Mouse (Mus musculus) megakaryocyte, adult 5-6 weeks (primary cell): ENCODE results near the gene Fam228a. TPM values are rescaled to one million over a fixed set of nuclear protein-coding genes. Genes with fewer than 3 reads are reported as not detected.
"Not testable (repeated sequence)": the region's sequence is repeated elsewhere in the genome, so short reads cannot be mapped to it uniquely, and the experiment has no call there.

Experiments
- ATAC-seq: 2 replicates; pipeline ENCODE4 v1.8.0; 2016; ENCODE audit warnings: mild to moderate bottlenecking, inconsistent platforms; ENCODE audit not compliant: poor library complexity, severe bottlenecking
- total RNA-seq, 2 experiments: library from RNA; stranded (forward) in 1 of 2; stranded (reverse) in 1 of 2; fragments of 153-499, 151-499 nt in 1 of 2; fragments of 221-1000, 200-1000 nt in 1 of 2; gene quantifications; 2 replicates each; pipeline versions ENCODE4 v1.2.3 to v1.2.4; 2015 to 2017

Gene Fam228a
- total RNA-seq (2015), result not detected in 2 replicates
- not detected in 2 replicates for total RNA-seq (2017)

DNA sequence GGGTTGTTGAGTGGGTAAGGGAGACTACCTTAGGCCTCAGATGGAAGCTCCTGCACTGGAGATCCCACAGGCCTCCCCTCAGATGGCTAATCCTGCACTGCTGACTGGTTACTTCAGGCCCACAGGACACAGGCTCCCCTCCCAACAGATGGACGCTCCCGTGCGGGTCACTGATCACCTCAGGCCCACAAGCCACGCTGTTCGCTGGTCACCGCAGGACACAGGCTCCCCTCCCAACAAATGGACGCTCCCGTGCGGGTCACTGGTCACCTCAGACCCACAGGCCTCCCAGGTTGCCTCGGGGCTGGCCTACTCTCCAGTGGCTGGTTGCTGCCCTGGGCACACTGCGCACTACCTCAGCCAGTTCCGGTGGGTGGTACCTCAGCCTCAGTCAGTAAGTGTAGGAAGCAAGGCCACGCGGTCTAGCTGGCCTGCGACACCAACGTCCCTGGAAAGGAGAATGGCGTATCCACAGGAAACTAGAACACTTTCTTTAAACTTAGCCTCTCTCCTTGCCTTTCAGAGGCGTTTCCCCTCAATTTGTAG is at the start of gene Fam228a:
Gene Fam228a, minus strand, starts transcription at position 400 of the 546 bp plus-strand sequence.
- no peak for ATAC-seq

DNA sequence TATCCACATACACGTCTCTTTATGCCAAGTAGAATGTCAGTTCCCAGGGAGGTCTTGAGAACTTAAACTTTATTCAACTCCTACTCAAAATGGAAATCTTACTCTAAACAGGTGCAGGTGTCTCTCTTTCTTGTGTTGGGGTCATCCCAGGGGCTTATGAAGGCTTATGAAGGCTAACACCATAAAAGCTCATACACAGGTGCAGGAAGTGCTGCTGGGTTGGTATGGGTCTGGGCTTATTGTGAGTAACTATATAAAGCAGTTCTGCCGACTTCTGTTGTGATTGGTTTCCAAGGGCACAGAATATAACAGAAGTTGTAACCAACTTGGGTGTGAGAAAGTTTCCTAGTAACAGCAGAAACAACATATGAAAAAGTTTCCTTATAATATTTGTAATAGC is 46.2 kb upstream of the Fam228a start:
- ATAC-seq, result no peak

DNA sequence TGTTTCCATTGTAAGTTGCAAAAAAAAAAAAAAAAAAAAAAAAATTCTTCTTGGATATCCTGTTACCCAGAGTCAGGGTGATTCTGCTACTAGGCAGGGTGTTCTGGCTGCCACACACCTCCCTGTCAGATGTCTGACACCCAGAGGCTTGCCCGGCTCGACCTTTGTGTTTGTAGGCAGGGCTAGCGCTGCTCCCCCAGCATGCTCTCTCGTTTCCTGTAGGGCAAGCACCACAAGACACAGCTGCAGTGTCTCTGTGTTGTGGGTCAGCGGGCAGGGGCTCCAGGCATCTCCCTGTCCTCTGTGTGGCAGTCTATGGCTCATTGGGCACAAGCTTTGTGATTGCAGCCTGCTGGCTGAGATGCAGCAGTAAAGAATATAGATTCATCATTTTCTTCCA is 45.4 kb upstream of the Fam228a start:
- ATAC-seq, result no peak

DNA sequence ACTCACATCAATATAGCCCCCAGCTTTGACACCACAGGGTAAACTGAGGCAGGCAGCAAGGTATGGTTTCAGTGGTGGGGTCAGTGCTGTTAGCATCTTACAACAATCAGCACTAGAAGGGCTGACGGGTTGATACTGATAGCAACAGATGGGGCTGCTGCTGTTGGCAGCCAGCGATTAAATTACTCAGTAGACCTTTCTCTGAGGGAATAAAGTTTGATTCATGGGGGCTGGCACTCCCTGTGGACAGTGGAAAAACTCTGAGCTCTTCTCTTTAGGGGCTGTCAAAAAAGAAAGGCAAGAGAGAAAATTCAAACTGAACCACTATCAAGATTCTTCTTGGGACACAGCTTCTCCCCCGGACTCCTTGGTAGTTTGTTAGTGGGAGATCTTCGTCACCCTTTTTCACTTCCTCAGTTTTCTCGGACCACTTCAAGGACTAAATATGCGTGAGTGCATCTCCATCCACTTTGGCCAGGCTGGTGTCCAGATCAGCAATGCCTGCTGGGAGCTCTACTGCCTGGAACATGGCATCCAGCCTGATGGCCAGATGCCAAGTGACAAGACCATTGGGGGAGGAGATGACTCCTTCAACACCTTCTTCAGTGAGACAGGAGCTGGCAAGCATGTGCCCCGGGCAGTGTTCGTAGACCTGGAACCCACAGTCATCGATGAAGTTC is 43.6 kb upstream of the Fam228a start:
- ATAC-seq, result not testable (repeated sequence)

DNA sequence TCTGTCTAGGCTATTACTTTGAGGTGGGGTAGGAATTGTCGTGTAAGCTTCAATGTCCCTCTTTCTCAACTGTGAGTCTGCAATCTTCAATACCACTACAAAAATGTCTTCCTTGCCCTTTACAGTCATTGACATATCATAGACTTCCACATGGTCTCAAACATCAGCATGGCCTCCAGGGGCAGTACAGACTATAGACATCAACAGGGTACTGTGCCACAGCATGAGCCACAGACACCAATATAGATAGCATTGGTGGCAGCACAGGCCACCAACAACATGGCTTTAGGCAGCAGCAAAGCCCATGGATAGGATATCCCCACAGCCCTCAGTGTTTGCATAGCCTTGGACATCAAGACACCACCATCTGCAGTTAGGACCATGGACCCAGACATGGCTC is 43.0 kb upstream of the Fam228a start:
- ATAC-seq, result no peak

DNA sequence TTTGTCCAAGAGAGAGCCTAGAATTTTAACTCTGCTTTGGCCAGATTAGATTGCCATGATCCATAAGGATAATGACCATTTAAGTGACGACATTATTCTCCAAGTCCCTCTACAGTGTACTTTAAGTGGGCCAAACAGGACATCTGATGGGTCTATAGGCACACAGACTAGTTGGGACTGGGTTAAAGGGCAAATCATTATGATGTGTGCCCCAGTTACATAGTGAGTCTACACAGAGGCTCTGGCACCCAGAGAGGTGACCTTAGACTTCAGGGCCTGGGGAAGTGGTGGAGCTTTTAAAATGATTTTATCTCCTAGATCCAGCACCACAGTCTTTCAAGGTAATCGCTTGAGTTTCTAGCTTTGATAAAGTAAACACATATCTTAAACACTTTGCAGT is 42.0 kb upstream of the Fam228a start:
- no peak for ATAC-seq

DNA sequence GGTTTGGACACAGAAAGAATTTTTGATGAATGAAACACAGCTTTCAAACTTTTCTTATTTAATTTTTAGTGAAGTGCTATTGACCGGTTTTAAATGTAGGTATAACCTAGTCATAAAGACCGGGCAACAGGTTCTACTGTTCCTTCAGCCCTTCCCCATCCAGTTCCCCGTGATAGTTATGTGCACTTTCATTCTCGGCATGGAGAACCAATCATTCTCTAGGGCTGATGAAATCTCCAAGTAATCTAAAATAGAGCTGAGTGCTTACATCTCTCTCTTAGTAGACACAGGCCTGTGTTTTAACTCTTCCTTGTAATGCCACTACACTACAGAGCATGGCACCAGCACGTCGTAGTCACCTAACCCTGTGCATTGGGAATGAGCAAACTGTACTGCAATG is 39.5 kb upstream of the Fam228a start:
- no peak for ATAC-seq

DNA sequence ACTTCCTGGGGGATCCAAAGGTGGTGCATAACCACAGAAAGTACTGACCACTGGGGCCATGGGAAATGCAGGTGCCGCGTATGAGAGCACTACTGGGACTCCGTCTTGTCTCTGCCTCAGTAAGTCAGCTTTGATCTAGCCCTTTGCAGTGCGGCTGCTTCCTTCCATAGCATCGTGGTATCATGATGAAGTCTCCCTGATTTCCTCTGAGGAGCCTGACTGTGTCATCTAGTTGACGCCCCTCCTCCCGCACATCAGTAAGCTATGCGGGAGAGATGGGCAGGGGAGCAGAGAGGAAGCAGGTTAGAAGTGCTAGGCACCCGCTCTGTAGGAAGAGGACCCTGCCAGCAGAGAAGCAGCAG is 37.3 kb upstream of the Fam228a start:
- ATAC-seq, result no peak

DNA sequence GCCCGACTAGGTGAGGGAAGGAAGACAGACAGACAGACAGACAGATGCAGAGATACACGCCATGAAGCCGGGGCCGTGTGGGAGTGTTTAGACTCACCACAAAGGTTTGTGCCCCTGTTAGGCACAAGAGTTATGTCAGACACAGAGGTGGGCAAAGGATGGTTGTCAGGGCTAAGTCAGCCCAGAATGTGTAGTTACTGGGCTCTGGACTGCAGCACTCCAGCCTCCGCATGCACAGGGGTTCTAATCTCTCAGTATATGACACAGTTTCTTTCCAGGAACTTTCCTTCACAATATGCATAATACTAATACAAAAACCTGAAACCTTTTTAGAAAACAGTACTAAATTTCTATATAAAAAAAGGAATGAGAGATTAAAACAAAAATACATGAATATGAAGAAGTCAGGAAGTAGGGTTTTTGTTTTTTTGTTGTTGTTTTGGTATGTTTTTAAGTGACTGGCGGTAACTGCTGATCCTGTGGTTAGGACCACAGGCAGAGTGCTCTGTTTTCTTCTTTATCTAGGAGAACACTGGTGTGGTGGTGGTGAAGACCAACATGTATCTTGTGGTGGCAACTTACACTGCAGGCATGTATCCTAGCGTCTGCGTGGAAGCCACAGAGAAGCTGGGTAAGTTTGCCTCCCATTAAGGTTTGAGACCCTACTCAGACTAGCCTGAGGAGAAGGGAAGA is 36.8 kb upstream of the Fam228a start:
- no peak for ATAC-seq

DNA sequence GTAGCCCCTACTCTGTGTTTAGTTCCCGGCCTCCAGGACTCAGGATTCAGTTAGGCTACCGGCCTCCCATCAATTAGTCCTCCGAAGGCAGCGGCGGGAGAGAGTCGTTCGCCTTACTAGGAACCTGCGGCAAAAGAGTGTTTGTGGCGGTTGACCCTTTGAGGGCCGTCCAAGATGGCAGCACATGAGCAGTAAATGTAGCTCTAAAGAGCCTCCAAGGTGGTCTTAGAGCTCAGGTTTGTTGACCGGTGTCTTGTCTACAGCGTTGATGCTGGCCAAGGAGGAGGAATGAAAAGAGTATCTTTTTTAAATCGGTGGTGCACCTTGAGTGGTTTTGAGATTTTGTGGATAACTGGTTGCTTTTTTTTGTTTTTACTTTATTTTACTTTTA is 31.1 kb upstream of the Fam228a start:
- ATAC-seq, result peak; percentile 40

DNA sequence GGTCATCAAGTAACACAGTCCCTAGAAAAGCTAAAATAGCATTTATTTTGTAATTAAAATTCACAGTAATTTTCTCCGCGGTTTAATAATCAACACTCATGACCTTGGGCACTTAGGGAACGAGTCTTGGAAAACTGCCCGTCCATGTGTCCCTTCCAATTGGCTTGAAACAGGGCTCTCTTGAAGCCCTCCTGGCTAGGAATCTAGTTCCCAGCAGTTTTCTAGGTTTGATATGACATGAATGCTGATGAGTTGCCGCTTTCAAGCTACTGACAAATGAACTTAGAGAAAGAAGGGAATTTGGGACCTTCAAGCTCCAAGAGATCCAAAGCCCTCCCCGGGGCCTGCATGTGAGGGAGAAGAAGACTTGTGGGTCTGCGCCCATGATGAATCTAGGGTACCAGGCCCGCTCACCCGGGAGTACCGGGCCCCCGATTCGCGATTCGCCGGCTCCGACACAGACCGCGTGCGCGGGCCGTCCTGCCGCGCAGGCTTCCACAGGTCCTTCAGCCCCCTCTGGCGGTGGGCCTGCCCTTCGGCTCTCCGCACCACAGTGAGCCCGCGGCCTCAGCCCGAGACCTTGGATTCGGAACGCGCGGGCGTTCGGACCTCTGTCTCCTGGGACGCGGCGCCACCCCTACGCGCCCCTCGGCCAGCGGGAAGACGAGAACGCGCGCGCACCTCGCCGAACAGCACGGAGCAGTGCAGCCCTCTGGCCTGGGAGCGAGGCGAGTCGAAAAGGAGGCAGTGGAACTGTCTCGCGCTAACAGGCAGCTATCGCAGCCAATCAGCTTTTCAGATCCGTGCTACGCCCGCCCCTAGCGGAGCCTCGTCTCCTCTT is 30.5 kb upstream of the Fam228a start, which contains the start of the genes Pfn4 and Fam228b:
Gene Pfn4, plus strand, starts transcription at position 531 of the 841 bp plus-strand sequence.
Gene Fam228b, minus strand, starts transcription at position 776 of the 841 bp plus-strand sequence.
- ATAC-seq, result peak; percentile 100

DNA sequence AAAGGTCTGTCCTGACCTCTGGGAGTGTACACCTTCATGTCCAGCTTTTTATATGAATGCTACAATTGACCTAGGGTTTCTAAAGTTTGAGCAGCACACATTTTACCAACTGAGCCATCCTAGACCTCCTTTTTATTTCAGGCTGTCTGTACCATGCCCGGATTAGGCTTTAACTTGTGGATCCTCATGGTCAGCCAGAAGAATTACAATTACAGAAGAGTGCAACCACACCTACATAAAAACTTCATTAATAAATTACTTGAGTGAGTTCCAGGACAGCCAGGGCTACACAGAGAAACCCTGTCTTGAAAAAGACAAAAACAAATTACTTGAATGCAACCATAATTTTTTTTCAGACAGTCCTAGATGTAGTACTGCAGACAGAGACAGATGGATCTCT is 18.8 kb upstream of the Fam228a start:
- ATAC-seq, result no peak

DNA sequence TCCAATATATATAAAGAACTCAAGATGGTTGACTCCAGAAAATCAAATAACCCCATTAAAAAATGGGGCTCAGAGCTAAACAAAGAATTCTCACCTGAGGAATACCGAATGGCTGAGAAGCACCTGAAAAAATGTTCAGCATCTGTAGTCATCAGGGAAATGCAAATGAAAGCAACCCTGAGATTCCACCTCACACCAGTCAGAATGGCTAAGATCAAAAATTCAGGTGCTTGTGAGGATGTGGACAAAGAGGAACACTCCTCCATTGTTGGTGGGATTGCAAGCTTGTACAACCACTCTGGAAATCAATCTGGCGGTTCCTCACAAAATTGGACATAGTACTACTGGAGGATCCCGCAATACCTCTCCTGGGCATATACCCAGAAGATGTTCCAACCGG is 16.2 kb upstream of the Fam228a start:
- ATAC-seq, result not testable (repeated sequence)

DNA sequence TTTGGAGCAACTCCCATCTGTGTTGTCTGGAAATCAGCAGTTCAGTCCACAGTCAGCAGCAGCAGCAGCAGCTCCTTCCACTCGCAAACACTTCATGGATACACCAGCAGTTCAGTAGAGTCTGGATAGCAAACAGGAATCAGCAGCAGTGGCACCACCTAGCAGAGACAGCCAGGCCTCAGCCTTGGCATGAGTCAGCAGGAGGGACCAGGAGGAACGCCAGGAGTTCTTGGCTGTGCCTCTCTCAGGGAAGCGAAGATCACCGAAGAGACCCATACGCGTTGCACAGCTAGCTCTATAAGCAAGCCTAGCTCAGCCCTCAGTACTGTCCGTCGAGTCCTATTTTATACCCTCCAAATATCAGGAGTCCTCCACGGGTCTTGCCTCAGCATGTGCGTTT is 6.3 kb upstream of the Fam228a start:
- no peak for ATAC-seq

DNA sequence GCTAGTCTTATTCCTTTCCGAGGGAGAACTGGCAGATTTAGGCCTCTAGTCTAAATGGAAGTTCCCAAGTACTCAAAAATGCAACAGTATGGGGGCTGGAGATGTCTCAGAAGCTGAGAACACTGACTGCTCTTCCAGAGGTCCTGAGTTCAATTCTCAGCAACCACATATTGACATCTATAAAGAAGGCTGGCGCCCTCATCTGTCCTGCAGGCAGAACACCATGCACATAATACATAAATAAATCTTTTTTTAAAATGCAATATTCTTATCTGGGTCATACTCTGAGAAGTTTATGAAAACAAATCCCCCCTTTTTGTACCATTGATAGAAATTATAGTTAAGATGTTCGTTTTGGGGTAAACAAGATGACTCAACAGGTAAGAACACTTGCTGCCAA is 4.0 kb upstream of the Fam228a start:
- ATAC-seq, result no peak

DNA sequence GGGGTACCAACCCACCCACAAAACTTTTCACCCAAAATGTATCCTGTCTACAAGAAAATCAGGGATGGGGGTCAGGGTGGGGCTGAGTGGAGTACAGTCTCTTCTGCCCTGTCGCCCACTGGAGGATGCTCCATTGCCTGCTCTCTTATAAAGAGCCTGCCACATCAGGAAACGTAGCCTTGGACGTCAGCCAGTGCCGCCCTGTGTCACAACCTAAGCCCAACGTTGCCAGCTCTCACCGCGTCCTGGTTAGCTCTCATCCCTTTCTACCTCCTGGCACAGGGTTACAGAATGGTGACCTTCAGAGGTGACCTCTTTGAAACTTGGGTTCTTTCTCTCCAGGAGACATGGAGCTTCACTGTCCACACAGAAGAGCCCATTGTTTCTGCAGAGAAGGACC is 2.6 kb upstream of the Fam228a start:
- no peak for ATAC-seq

DNA sequence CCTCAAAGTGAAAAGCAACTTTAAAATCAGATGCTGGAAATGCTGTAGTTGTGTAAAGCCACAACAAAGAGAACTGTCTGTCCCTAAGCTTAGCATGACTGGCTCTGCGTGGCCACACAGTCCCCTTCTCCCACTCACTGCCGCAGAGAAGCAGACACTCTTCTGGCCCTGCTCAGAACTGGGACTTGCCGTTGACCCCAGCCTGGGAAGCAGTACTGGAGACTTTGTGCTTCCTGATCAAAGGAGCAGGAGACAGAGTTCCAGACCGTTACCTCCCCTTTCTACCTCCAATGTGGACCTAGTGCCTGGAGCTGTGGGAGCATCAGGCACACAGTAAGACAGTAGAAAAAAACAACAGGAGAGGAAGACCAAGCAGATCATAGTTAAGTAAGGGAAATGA is 5.9 kb downstream of the Fam228a start:
- no peak for ATAC-seq

DNA sequence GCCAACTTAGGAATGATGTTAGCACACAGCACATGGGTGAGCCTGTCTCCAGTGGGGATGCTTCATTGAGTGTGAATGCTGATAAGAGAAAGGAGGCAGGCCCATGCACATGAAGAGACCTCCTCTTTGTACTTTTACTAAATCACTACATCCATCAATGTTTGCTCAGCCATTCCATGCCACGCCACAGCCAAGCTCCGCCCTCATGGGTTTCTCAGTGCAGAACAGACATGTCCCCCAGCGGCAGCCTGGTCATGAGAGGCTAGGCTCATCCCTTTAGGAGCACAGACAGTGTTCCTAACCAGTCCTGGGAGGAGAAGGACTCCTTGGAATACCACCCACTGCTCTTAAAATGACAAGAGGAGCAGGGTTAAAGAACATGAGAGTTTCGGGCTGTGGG is 6.6 kb downstream of the Fam228a start:
- ATAC-seq, result no peak

DNA sequence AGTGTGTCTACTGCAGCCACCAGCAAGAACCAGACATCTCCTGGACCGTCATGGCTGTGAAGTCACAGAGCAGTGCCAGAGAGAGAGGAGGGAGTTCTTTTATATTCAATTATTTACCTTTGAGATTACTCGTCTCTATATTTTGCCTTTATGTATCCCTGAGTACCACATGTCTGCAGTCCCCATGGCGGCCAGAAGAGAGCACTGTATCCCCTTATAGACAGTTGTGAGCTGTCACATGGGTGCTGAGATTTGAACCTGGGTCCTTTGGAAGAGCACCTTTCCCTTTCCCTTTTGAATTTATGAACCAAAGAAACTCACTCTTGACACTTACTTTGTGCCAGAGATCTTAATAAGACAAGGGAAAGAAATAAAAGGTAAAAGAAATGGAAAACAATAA is 9.1 kb downstream of the Fam228a start:
- no peak for ATAC-seq

DNA sequence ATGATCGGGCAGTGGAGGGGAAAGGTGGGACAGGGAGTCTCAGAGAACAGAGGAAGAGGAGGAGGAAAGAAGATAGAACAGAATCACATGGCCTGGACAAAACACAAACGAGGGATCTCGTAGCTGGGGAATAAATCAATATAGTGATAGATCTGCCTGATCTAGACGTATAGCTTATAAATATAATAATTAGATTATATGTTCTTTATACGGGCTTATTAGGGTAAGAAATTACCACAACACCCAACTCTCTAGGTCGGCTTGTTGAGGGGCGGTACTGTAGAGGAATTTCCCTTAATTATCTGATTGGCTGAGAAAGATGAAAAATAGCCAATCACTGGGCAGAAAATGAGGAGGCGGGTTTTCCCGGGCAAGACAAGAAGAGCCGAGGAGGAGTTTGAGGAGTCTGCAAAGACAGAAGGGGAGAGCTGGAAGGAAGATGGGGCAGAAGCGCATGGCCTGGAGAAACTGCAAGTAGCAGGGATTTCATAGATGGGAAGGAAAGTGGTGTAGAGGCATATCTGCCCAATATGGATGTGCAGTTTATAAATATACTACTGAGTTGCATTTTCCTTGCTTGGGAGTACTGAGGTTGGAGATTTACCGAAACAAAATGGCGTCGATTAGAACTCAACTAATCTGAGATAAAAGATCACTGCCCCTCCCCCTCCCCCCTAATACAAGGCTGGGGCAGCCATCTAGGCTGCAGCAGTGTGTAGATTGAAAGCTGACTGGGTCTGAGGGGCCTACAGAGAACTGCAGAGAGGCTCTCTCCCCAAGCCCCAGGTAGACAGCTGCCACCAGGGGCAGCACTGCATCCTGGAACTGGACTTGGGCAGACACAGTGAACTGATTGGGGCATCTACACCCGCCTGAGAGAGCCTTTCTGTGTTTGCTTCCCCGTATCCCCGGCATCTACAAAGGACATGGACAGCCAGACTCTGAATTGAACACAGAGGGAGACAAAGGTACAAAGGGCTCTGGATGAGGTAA is 18.2 kb downstream of the Fam228a start:
- no peak for ATAC-seq
